Mouse (Mus musculus) midbrain, embryonic 14.5 days (tissue): ENCODE measurements around the gene BC005537. TPM values are rescaled to one million over a fixed set of nuclear protein-coding genes. Genes with fewer than 3 reads are reported as not detected.
"Not testable (repeated sequence)": the region's sequence is repeated elsewhere in the genome, so short reads cannot be mapped to it uniquely, and the experiment has no call there.

Source experiments
- ATAC-seq: fragments of 200-750 bp; cut with Nextera tagmentation; 2 replicates; pipeline ENCODE4 v1.8.0; 2017; ENCODE audit warnings: moderate number of reproducible peaks, moderate library complexity; ENCODE audit not compliant: low FRiP score, low TSS enrichment
- DNase-seq: peaks from one replicate; pipeline ENCODE4 v3.0.0-alpha.2; 2015
- H3K27ac ChIP-seq: fragments of 300-500 bp; sonication (generic); replicated peaks from 2 replicates; pipeline ENCODE4 v1.5.1; 2014; ENCODE audit warnings: mild to moderate bottlenecking, low read depth, low read length, moderate library complexity
- H3K27me3 ChIP-seq: fragments of 300-500 bp; sonication (generic); 2 replicates; pipeline ENCODE4 v1.6.1; 2014; ENCODE audit warnings: low read length, control low read depth, mixed read lengths; ENCODE audit not compliant: control insufficient read depth, insufficient read depth
- H3K36me3 ChIP-seq: fragments of 300-500 bp; sonication (generic); 2 replicates; pipeline ENCODE4 v1.6.1; 2014; ENCODE audit warnings: low read length, control low read depth; ENCODE audit not compliant: control insufficient read depth, insufficient read depth
- H3K4me1 ChIP-seq: fragments of 300-500 bp; sonication (generic); 2 replicates; pipeline ENCODE4 v1.6.1; 2014; ENCODE audit warnings: mild to moderate bottlenecking, antibody characterized with exemption, low read length, control low read depth; ENCODE audit not compliant: control insufficient read depth, insufficient read depth
- H3K4me2 ChIP-seq: fragments of 300-500 bp; sonication (generic); 2 replicates; pipeline ENCODE4 v1.6.1; 2014; ENCODE audit warnings: mild to moderate bottlenecking, low read length, moderate library complexity
- H3K4me3 ChIP-seq: fragments of 300-500 bp; sonication (generic); replicated peaks from 2 replicates; pipeline ENCODE4 v1.5.1; 2014; ENCODE audit warnings: low read depth, low read length
- H3K9ac ChIP-seq: fragments of 300-500 bp; sonication (generic); replicated peaks from 2 replicates; pipeline ENCODE4 v1.6.1; 2014; ENCODE audit warnings: mild to moderate bottlenecking, low read length, moderate library complexity
- H3K9me3 ChIP-seq: fragments of 300-500 bp; sonication (generic); 2 replicates; pipeline ENCODE4 v1.6.1; 2016; ENCODE audit warnings: low read length, control low read depth, mixed read lengths; ENCODE audit not compliant: control insufficient read depth
- WGBS: fragments of 180-500 bp; shearing (Covaris S2); extraction: QIAGEN DNeasy Blood & Tissue Kit; methylation state at CpG from one replicate; pipeline ENCODE4 v1.1.7; 2014; 5-methylcytosine and 5-hydroxymethylcytosine counted together
- polyA plus RNA-seq: library from polyadenylated mRNA; unstranded; fragments of >200 nt; fragmentation: Nextera tagmentation; extraction: Ambion mirVana; gene quantifications from 2 replicates; pipeline ENCODE4 v1.2.1, GENCODE M21; 2014

BC005537 gene
- polyA plus RNA-seq, 1 experiment from 2014 or later, result 51.8 TPM

- H3K36me3 ChIP-seq, result no peaks in the 10 kb centered on the region
- peak overlapping the region; percentile 90 for H3K9ac ChIP-seq
- 4% methylated on average over 20 of the region's 20 CpGs for WGBS
- no peaks in the 10 kb centered on the region for H3K27me3 ChIP-seq
- DNase-seq (peak; percentile 7), ATAC-seq (no peak)
- H3K4me3 ChIP-seq, result peak overlapping the region; percentile 87
- peak overlapping the region; percentile 80 for H3K4me2 ChIP-seq
- 0 out of 2 replicates have a peak overlapping the region, but pooled peaks have one; percentile 88 for H3K27ac ChIP-seq
- H3K9me3 ChIP-seq, result no peaks in the 10 kb centered on the region
- H3K4me1 ChIP-seq, result peaks cover 22% of the 10 kb centered on the region
Observed at GRCm38 (mm10) chr13:24830756-24831352, 29.4 kb downstream of the BC005537 start.

DNA sequence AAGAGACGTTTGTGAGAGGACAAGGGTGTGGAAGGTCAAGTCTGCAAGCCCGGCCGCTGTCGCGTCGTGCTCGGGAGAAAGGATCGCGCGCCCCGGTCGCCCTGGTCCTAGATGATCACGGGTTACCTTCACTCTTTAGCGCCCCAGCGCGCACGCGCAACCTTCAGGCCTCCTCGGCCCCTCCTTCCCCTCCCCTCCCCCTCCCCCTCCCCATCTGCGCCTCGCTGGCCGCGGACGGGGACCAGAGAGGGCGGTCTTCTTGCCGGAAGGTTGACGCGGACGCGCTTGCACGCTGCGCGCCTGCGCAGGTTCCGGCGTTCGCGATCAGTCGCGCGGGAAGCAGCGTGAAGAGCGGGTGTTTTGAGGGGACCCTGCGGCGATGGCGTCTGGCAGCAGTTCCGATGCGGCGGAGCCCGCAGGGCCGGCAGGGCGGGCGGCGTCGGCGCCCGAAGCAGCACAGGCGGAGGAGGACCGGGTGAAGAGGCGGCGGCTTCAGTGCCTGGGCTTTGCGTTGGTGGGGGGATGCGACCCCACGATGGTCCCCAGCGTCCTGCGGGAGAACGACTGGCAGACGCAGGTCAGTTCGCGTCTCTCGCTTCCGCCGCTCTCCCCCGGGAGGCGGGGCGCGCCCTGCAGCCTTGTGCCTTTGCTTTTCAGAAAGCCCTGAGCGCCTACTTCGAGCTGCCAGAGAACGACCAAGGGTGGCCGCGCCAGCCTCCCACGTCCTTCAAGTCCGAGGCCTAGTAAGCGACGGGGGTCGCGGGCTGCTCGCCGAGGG is 30.1 kb downstream of the BC005537 start, which contains the start of the genes Acot13 and Tdp2:
Acot13 (minus strand) TSS at position 188 of the 778 bp plus-strand sequence.
Tdp2 (plus strand) TSS at position 327 of the 778 bp plus-strand sequence.
- Histone ChIP-seq H3K27me3 (no peaks in the 10 kb centered on the region), H3K36me3 (no peaks in the 10 kb centered on the region), H3K9me3 (no peaks in the 10 kb centered on the region), H3K9ac (peak within 1 kb of the TSS; percentile 90), H3K27ac (peak within 1 kb of the TSS; percentile 88), H3K4me3 (peak within 1 kb of the TSS; percentile 87), H3K4me1 (peaks cover 22% of the 10 kb centered on the region), H3K4me2 (peak within 1 kb of the TSS; percentile 80)
- under 1% methylated on average over 90 of the region's 90 CpGs for WGBS
- ATAC-seq, result peak; percentile 97
- peak; percentile 99 for DNase-seq

GRCm38 (mm10) chr13:24832131-24832810 is 30.8 kb downstream of the BC005537 start:
- Histone ChIP-seq H3K4me1 (peaks cover 22% of the 10 kb centered on the region), H3K9me3 (no peaks in the 10 kb centered on the region), H3K9ac (peak overlapping the region; percentile 90), H3K4me3 (peak overlapping the region; percentile 87), H3K4me2 (peak overlapping the region; percentile 80), H3K27ac (peak overlapping the region; percentile 88), H3K27me3 (no peaks in the 10 kb centered on the region), H3K36me3 (no peaks in the 10 kb centered on the region)
- ATAC-seq, result peak; percentile 18; the same call in 1 of the 2 replicates
- DNase-seq, result no peak
- WGBS, result 3% methylated on average over 21 of the region's 21 CpGs

DNA sequence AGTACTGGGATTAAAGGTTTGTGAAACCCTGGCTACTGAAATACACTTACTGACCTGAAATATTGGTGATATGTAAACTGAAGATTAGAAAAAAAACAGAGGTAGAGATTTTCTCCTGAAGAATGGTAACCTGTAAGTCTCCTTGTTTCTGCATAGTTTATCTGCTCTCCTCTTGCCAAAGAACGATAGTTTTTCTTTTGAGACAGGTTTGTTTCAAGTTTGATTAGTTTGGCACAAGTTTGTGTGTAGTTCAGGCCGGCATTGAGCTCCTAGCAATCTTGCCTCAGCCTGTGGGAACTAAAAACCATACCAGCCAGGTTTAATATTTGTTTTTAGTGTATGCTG is 31.3 kb downstream of the BC005537 start:
- peak overlapping the region; percentile 80 for H3K4me2 ChIP-seq
- no peak for ATAC-seq
- DNase-seq, result no peak
- H3K9ac ChIP-seq, result peak overlapping the region; percentile 90
- H3K9me3 ChIP-seq, result no peaks in the 10 kb centered on the region
- peaks cover 22% of the 10 kb centered on the region for H3K4me1 ChIP-seq
- no peaks in the 10 kb centered on the region for H3K27me3 ChIP-seq
- no peak overlapping the region for H3K27ac ChIP-seq
- 68% methylated on average over 2 of the region's 2 CpGs for WGBS
- peak overlapping the region; percentile 87 for H3K4me3 ChIP-seq
- no peaks in the 10 kb centered on the region for H3K36me3 ChIP-seq

DNA sequence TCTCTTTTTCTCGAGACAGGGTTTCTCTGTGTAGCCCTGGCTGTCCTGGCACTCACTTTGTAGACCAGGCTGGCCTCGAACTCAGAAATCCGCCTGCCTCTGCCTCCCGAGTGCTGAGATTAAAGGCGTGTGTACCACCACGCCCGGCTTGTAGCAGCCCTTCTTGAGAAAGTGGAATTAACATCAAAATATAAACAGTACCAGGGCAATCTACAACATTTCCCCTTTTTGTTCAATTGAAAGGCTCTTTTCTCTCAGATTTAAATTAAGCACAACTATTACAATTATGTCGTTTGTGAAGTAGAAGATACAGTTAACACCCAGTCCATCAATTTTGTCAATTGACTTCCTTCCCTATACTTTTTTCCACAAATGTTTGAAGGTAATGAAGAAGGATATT is 36.3 kb downstream of the BC005537 start:
- peaks cover 24% of the 10 kb centered on the region for H3K36me3 ChIP-seq
- not testable (repeated sequence) for DNase-seq, H3K4me2 ChIP-seq, H3K9me3 ChIP-seq, H3K27ac ChIP-seq, H3K4me3 ChIP-seq, H3K9ac ChIP-seq, ATAC-seq, H3K27me3 ChIP-seq
- WGBS, result 95% methylated on average over 8 of the region's 8 CpGs
- H3K4me1 ChIP-seq, result peaks cover 17% of the 10 kb centered on the region

DNA sequence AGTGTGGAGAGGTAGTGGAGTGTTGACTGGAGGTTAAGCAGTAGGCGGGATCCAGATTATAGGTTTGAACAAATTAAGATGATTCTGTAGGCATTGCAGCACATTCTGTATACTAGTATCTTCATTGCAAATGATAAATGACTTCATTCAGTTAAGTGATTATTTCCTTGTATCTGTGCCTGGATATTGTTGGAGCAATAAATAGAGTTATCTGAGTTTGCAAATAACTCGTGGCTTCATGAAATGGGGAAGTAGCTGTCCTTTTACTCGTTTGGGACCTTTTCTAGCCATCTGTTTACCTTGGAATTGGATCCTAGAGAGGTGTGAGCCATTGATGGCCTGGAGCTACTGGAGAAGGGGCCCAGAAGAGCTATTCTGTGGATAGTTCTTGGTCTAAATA is 38.4 kb downstream of the BC005537 start:
- no peak overlapping the region for H3K9ac ChIP-seq
- no peak overlapping the region for H3K4me2 ChIP-seq
- H3K27ac ChIP-seq, result no peak overlapping the region
- peaks cover 24% of the 10 kb centered on the region for H3K36me3 ChIP-seq
- no peak overlapping the region for H3K4me3 ChIP-seq
- no peaks in the 10 kb centered on the region for H3K9me3 ChIP-seq
- DNase-seq, result no peak
- no peak for ATAC-seq
- no peaks in the 10 kb centered on the region for H3K27me3 ChIP-seq
- H3K4me1 ChIP-seq, result peaks cover 3% of the 10 kb centered on the region
- 92% methylated on average over 3 of the region's 3 CpGs for WGBS

GRCm38 (mm10) chr13:24841702-24842101 is 40.2 kb downstream of the BC005537 start:
- Histone ChIP-seq H3K4me1 (no peaks in the 10 kb centered on the region; the same call in 1 of the 2 replicates), H3K27me3 (no peaks in the 10 kb centered on the region), H3K27ac (no peak overlapping the region), H3K36me3 (peaks cover 24% of the 10 kb centered on the region), H3K9ac (no peak overlapping the region), H3K9me3 (no peaks in the 10 kb centered on the region), H3K4me2 (no peak overlapping the region), H3K4me3 (no peak overlapping the region)
- ATAC-seq (no peak), DNase-seq (no peak)
- 92% methylated on average over 3 of the region's 3 CpGs for WGBS

GRCm38 (mm10) chr13:24844983-24845955 is 43.8 kb downstream of the BC005537 start, which contains the start of gene D130043K22Rik:
D130043K22Rik (plus strand) TSS chr13:24845135.
- Histone ChIP-seq H3K9ac (peak within 1 kb of the TSS; percentile 67), H3K9me3 (no peaks in the 10 kb centered on the region), H3K36me3 (peaks cover 11% of the 10 kb centered on the region), H3K4me1 (no peaks in the 10 kb centered on the region; the same call in 1 of the 2 replicates), H3K4me2 (peak within 1 kb of the TSS; percentile 80), H3K27ac (peak within 1 kb of the TSS; percentile 52; the same call in 1 of the 2 replicates), H3K4me3 (peak within 1 kb of the TSS; percentile 63), H3K27me3 (no peaks in the 10 kb centered on the region)
- ATAC-seq, result peak; percentile 88; the same call in 1 of the 2 replicates
- 9% methylated on average over 40 of the region's 40 CpGs for WGBS
- peak; percentile 87 for DNase-seq
